Mouse (Mus musculus) CD8-positive naive resting alpha-beta T cell, adult 2 months (primary cell): ENCODE data around the gene Elavl3.
"Not testable (repeated sequence)": the region's sequence is repeated elsewhere in the genome, so short reads cannot be mapped to it uniquely, and the experiment has no call there.

Experiments used
- DNase-seq, 2 experiments: peaks; one replicate each; pipeline ENCODE4 v3.0.0; 2022; ENCODE audit warnings: low read depth in 2 of 2, low spot score in 2 of 2

The Elavl3 gene

GRCm38 (mm10) chr9:22051958-22052254, at the start of gene Elavl3:
TSS of gene Elavl3 (minus strand) at chr9:22052023.
- no peak for DNase-seq

- no peak for DNase-seq
Observed at GRCm38 (mm10) chr9:22099922-22100321, 48.1 kb upstream of the Elavl3 start.

GRCm38 (mm10) chr9:22098993-22099696, 47.3 kb upstream of the Elavl3 start, which contains the start of gene Cnn1:
TSS of gene Cnn1 (plus strand) at chr9:22099216.
- DNase-seq = no peak

GRCm38 (mm10) chr9:22095854-22096307, 44.1 kb upstream of the Elavl3 start:
- peak; percentile 77 to 85 for DNase-seq

GRCm38 (mm10) chr9:22092746-22093145, 40.9 kb upstream of the Elavl3 start:
- no peak for DNase-seq

- no peak for DNase-seq
Observed at GRCm38 (mm10) chr9:22089986-22090385, 38.2 kb upstream of the Elavl3 start.

- no peak for DNase-seq
Observed at GRCm38 (mm10) chr9:22089281-22089680, 37.5 kb upstream of the Elavl3 start.

- no peak for DNase-seq
Observed at GRCm38 (mm10) chr9:22087034-22087618, 35.3 kb upstream of the Elavl3 start.

- no peak for DNase-seq
Observed at GRCm38 (mm10) chr9:22086012-22086411, 34.2 kb upstream of the Elavl3 start.

- DNase-seq = peak; percentile 77 to 88
Observed at GRCm38 (mm10) chr9:22085022-22085834, 33.4 kb upstream of the Elavl3 start, which contains the start of gene Ecsit. TSS of gene Ecsit (minus strand) at chr9:22085438.

- DNase-seq = no peak
Observed at GRCm38 (mm10) chr9:22084667-22085021, 32.8 kb upstream of the Elavl3 start.

- no peak for DNase-seq
Observed at GRCm38 (mm10) chr9:22076223-22076622, 24.4 kb upstream of the Elavl3 start.

- DNase-seq = not testable (repeated sequence)
Observed at GRCm38 (mm10) chr9:22075778-22076177, 24.0 kb upstream of the Elavl3 start.

- DNase-seq = no peak
Observed at GRCm38 (mm10) chr9:22072276-22072675, 20.5 kb upstream of the Elavl3 start.

GRCm38 (mm10) chr9:22070791-22071573, 19.2 kb upstream of the Elavl3 start, which contains the start of the genes Gm49318 and Zfp653:
TSS of gene Gm49318 (minus strand) at chr9:22071259.
TSS of gene Zfp653 (minus strand) at chr9:22071376.
- peak; percentile 90 to 93 for DNase-seq

- DNase-seq = no peak
Observed at GRCm38 (mm10) chr9:22069881-22070553, 18.2 kb upstream of the Elavl3 start.

- no peak for DNase-seq
Observed at GRCm38 (mm10) chr9:22067195-22067594, 15.4 kb upstream of the Elavl3 start.

GRCm38 (mm10) chr9:22066433-22066832, 14.6 kb upstream of the Elavl3 start:
- DNase-seq = peak; percentile 47 to 59

GRCm38 (mm10) chr9:22065642-22066041, 13.8 kb upstream of the Elavl3 start:
- DNase-seq = no peak

GRCm38 (mm10) chr9:22064341-22064740, 12.5 kb upstream of the Elavl3 start:
- no peak for DNase-seq
